Mouse (Mus musculus) MN1 (cell line): ENCODE results near the gene Sf3b1.
"Not testable (repeated sequence)": the region's sequence is repeated elsewhere in the genome, so short reads cannot be mapped to it uniquely, and the experiment has no call there.

Experiments
- DNase-seq: peaks from one replicate; pipeline ENCODE4 v3.0.0-alpha.2; 2016; ENCODE audit warnings: low spot score

Sf3b1 gene

DNA sequence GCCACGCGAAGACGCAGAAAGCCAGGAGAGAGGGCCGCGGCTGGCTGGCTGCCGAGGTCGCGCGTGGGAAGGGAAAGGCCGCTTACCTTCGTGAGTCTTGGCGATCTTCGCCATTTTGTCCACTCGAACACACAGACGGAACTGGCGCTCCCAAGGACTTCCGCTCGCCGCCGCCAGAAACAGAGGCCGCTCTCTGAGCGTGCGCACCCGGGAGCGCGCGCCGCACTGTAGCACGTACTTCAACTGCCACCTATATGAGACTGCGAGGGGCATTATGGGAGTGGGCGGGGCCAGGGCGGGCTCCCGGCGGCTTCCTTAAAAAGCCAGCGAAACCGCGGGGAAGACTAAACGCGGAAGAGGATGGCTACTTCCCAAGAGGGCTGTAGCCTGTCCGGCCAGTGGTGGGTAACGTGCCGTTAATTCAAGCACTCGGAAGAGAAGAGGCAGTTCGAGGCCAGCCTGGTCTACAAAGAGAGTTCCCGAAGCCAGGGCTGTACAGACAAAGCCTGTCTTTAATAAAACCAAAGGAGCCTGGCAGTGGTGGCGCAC is at the start of gene Sf3b1:
Sf3b1 (minus strand) TSS at position 229 of the 549 bp plus-strand sequence.
- DNase-seq = peak; percentile 95

GRCm38 (mm10) chr1:55076395-55076743 is 49.1 kb upstream of the Sf3b1 start:
- no peak for DNase-seq

GRCm38 (mm10) chr1:55075652-55076394 is 48.5 kb upstream of the Sf3b1 start:
- no peak for DNase-seq

GRCm38 (mm10) chr1:55074757-55075156 is 47.5 kb upstream of the Sf3b1 start:
- DNase-seq = no peak

- DNase-seq = not testable (repeated sequence)
These were observed 45.0 kb upstream of the Sf3b1 start for GRCm38 (mm10) chr1:55072328-55072727.

DNA sequence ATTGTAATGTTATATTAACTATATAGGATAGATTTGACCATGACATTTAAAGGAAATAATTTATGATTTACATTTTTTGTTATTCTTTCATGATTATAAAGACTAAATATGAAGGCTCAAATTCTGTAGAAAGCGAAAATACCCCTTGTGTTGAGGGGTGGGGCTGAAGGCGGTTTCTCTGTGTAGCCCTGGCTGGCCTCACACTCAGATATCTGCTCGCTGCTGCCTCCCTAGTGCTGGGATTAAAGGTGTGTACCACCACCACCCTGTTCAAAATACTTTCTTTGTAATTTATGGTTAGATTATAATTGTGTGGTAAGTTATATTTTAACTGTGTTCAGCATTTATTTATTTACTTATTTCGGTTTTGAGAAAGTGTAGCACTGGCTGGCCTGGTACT is 34.5 kb upstream of the Sf3b1 start:
- no peak for DNase-seq

- no peak for DNase-seq
These were observed 33.8 kb upstream of the Sf3b1 start for GRCm38 (mm10) chr1:55061099-55061498.

GRCm38 (mm10) chr1:55058383-55058782 is 31.1 kb upstream of the Sf3b1 start:
- DNase-seq = not testable (repeated sequence)

- DNase-seq = no peak
These were observed 28.2 kb upstream of the Sf3b1 start for GRCm38 (mm10) chr1:55055322-55056115.

GRCm38 (mm10) chr1:55053596-55053995 is 26.3 kb upstream of the Sf3b1 start:
- DNase-seq = no peak

DNA sequence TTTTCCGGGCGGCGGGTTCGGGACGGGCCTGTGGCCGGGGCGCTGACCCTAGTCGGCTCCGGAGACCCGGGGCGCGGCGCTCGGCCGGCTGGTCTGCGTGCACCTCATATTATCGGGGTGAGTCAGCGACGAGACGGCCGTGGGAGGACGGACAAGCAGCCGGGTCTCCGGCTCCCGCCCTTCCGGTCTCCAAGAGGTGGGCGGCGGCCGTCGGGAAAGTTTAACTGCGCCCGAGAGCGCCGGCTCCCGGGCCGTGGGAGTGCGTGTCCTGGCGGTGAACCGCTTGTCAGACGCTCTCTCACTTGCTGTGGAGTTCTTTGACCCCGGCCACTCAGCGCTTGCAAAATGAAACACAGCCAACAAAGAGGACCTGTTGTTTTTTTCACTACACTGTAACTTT is 25.7 kb upstream of the Sf3b1 start:
- DNase-seq = peak; percentile 71

GRCm38 (mm10) chr1:55052355-55052953 is 25.2 kb upstream of the Sf3b1 start, which contains the start of gene Coq10b:
TSS of gene Coq10b (plus strand) at chr1:55052770.
- DNase-seq = peak; percentile 96

GRCm38 (mm10) chr1:55051671-55052070 is 24.4 kb upstream of the Sf3b1 start:
- no peak for DNase-seq

DNA sequence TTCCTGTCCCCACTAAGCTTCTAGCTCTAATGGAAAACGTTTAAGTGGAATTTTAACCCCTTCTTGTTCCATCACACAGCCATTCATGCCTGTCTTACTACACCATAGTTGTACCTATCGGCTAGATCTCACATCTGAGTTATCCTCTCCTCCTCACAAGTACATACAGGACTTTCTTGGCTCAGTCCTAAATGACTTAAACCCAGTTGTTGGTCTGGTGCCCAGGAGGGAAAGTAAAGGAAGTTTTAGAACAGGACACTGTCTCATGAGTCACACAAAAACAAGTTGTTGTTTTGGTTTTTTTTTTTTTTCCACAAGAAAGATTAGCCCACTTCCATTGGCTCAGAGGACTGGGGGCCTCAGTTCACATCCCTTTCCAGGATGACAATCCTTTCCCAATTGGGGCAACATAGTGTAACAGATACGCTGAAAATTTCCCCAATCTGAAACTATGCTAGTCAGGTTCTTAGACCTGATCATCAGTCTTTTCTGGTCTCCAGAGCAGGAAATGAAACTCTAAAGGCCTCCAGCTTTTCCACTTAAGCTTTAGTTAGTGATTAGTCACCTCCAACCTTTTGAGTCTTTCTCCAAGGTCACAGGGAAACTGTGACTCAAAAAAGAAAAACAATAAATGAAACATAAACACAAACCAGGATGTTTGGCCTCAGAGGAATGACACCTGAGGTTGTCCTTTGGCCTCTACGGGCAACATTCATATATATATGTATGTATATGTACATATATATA is 21.7 kb upstream of the Sf3b1 start:
- DNase-seq = no peak

DNA sequence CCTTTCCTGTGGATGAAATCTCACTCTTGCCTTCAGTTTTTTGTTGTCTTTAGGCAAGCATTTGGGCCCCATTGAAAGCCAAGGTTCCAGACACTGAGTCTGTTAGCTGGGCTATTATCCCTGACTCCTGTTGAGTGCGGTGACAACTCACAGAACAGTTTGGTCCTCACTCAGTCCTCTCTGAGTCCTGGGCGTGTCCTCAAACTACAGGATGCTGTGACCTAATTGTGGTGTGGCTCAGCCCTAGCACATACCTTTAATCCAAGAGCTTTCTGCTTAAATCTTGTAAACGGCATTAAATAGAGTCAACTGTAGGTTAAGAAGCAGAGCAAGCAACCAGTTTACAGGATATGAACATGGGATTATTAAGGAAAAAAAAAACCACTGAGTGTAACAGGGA is 15.9 kb upstream of the Sf3b1 start:
- DNase-seq = no peak

GRCm38 (mm10) chr1:55042246-55042645 is 15.0 kb upstream of the Sf3b1 start:
- DNase-seq = no peak

- no peak for DNase-seq
These were observed 14.4 kb upstream of the Sf3b1 start for GRCm38 (mm10) chr1:55041691-55042090.

GRCm38 (mm10) chr1:55039944-55040343 is 12.7 kb upstream of the Sf3b1 start:
- no peak for DNase-seq

GRCm38 (mm10) chr1:55031026-55031779 is 3.9 kb upstream of the Sf3b1 start:
- no peak for DNase-seq

DNA sequence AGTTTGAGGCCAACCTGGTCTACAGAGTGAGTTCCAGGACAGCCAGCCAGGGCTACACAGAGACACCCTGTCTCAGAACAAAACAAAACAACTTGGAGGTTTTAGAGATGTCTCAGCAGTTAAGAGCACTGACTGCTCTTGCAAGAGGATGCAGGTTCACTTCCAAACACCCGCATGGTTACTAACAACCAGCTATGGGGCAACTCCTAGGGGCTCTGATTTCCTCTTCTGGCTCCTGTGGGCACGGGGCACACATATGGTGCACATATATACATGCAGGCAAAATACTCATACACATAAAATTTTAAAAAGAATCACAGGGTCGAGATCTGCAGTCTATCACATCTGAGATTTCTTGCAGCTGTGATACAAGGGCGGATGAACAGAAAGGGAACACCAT is 2.2 kb upstream of the Sf3b1 start:
- DNase-seq = no peak
